Mouse (Mus musculus): Measurements from ENCODE around the gene Olfr535.
"Not testable (repeated sequence)": the region's sequence is repeated elsewhere in the genome, so short reads cannot be mapped to it uniquely, and the experiment has no call there.

The Olfr535 gene

DNA sequence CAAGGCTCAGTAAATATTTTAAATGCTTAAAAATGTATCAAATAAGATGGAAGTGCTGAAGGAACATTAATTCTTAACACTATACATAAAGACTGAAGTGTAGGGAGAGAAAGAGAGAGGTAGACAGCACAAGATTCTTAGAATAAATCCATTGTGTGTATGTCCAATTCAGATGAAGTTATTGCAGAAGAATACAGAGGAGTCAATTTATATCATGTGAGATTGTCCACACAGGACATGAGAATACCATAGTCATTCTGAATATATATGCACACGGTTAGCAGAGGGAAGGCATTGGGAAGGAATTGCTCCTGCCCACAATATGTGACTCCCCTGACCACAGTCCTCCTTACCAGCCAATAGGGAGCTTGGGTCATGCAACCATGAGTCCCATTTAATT, at the start of gene Olfr535:
TSS of gene Olfr535 (plus strand) at position 301 of the 400 bp plus-strand sequence.
- DNase-seq, result no peak

GRCm38 (mm10) chr7:140443141-140443540, 40.9 kb upstream of the Olfr535 start:
- DNase-seq, result no peak

DNA sequence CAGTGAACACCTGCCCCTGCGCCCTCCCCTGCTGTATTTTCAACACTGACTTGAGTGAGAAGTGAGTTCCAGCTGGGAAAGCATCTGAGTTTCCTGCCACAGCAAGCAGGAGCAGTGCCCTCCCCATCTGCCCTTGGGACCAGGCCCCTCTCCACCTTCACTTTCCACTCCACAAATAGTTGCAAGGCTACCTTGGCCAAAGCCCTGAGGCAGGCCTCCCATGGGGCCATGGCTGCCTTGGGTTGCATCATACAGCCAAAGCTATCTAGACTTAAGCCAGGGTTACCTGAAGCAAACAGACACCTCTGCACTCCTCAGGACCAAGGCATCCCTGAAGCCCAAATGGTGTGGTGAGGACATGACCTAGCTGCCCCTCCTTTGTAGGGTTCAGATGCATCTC, 20.9 kb upstream of the Olfr535 start, which contains the start of gene Olfr533:
TSS of gene Olfr533 (plus strand) at position 301 of the 400 bp plus-strand sequence.
- DNase-seq, result not testable (repeated sequence)

DNA sequence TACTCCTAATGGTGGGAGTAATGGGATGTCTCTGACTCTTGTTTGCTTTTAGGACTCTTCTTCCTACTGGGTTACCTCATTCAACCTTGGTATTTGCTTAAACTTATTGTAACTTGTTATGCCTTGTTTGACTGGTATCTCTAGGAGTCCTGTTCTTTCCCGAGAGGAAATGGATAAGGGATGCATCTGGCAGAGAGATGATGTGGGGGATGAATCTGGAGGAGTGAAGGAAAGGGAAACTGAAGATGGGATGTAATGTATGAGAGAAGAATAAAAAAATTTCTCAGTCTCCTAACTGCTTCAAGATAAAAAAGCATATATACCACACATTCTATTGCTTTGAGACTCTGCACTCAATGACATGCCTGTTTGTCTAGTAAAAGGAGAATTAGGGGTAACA, 6.1 kb upstream of the Olfr535 start:
- DNase-seq, result no peak

DNA sequence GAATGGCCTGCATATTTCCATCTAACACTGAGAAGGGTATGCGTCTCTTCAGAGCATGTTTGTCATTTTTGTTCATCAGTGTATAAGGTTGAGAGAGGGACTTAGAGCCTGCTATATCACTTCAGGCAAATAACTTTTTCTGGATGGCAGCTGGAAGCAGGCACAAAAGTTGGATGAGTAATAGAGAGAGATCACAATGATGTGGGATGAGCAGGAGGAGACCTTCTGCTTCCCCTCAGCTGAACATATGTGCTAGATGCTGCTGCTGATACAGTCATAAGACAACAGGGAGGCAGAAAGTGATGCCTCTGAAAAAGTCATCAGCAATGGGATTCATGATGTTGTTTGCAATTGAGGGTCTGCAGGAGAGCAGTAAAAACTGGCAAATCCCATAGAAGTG, 5.3 kb upstream of the Olfr535 start:
- no peak for DNase-seq

GRCm38 (mm10) chr7:140488981-140489380, 5.0 kb downstream of the Olfr535 start:
- DNase-seq, result no peak

DNA sequence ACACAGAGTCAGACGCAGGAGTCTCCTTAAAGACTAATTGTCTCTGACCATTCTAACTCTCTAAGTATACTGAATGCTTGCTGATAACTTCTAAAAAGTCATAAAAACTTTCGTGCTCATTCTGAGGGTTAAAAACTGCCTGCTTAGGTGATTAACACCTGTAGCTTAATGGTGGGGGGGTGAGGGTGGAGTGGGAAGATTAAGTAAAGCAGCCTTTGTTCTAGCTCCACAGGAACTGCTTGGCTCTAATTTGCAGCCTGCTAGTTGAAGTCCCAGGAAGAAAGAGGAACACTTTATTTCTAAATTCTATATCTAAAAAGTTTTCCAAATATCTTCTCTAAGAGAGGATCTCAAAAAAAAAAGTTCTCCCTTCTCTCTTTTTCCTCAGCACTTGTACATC, 10.2 kb downstream of the Olfr535 start:
- DNase-seq, result no peak

GRCm38 (mm10) chr7:140494702-140495101, 10.7 kb downstream of the Olfr535 start:
- DNase-seq, result no peak

DNA sequence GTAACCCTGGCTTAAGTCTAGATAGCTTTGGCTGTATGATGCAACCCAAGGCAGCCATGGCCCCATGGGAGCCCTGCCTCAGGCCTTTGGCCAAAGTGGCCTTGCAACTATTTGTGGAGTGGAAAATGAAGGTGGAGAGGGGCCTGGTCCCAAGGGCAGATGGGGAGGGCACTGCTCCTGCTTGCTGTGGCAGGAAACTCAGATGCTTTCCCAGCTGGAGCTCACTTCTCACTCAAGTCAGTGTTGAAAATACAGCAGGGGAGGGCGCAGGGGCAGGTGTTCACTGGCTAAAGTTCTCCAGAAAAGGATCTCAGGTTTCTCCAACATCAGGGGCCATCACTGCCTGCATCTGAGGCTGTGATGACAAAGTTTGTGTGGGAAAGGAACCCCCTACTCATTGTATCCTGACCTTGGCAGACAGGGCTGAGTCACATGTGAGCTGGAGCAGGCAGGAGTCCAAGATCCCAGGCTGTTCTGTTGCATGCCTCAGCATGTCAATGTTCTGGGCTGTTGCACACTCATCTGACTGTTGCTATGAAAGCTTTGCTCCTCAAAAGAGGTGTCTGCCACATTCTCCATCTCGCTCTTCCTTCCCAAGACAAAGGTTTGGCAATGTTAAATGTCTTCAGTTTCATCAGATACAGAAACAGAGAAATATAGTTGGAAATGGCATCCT, 23.5 kb downstream of the Olfr535 start, which contains the start of gene Olfr536:
TSS of gene Olfr536 (minus strand) at position 51 of the 676 bp plus-strand sequence.
- DNase-seq, result not testable (repeated sequence)

- no peak for DNase-seq
Measured at GRCm38 (mm10) chr7:140539746-140540145, 55.7 kb downstream of the Olfr535 start.

Measured in lung, postnatal 10 days (tissue).